Mouse (Mus musculus) urinary bladder, postnatal 14 days (tissue): ENCODE measurements around the gene D430042O09Rik.

ENCODE experiments used
- DNase-seq: peaks from one replicate; pipeline ENCODE4 v3.0.0; 2021; ENCODE audit warnings: low spot score

The D430042O09Rik gene

GRCm38 (mm10) chr7:125740521-125740920 lies 32.8 kb downstream of the D430042O09Rik start:
- DNase-seq = no peak

GRCm38 (mm10) chr7:125741271-125741703 lies 33.6 kb downstream of the D430042O09Rik start:
- DNase-seq = no peak

GRCm38 (mm10) chr7:125744774-125745173 lies 37.1 kb downstream of the D430042O09Rik start:
- no peak for DNase-seq

GRCm38 (mm10) chr7:125746621-125747315 lies 39.1 kb downstream of the D430042O09Rik start:
- DNase-seq = no peak

GRCm38 (mm10) chr7:125747316-125747690 lies 39.6 kb downstream of the D430042O09Rik start:
- DNase-seq = no peak

GRCm38 (mm10) chr7:125748186-125748585 lies 40.5 kb downstream of the D430042O09Rik start:
- DNase-seq = no peak

GRCm38 (mm10) chr7:125752699-125753325 lies 45.1 kb downstream of the D430042O09Rik start:
- no peak for DNase-seq

- no peak for DNase-seq
Observed at GRCm38 (mm10) chr7:125753326-125753715, 45.6 kb downstream of the D430042O09Rik start.

GRCm38 (mm10) chr7:125756806-125757205 lies 49.1 kb downstream of the D430042O09Rik start:
- no peak for DNase-seq

- no peak for DNase-seq
Observed at GRCm38 (mm10) chr7:125757896-125758623, 50.4 kb downstream of the D430042O09Rik start.

- DNase-seq = no peak
Observed at GRCm38 (mm10) chr7:125762289-125762688, 54.6 kb downstream of the D430042O09Rik start.

- no peak for DNase-seq
Observed at GRCm38 (mm10) chr7:125762883-125763830, 55.5 kb downstream of the D430042O09Rik start.

- DNase-seq = no peak
Observed at GRCm38 (mm10) chr7:125764373-125764772, 56.7 kb downstream of the D430042O09Rik start.

- peak; percentile 29 for DNase-seq
Observed at GRCm38 (mm10) chr7:125766976-125767831, 59.5 kb downstream of the D430042O09Rik start.

GRCm38 (mm10) chr7:125772961-125773571 lies 65.4 kb downstream of the D430042O09Rik start:
- DNase-seq = no peak

GRCm38 (mm10) chr7:125783206-125783605 lies 75.5 kb downstream of the D430042O09Rik start:
- DNase-seq = no peak

GRCm38 (mm10) chr7:125786105-125786504 lies 78.4 kb downstream of the D430042O09Rik start:
- DNase-seq = no peak

- DNase-seq = no peak
Observed at GRCm38 (mm10) chr7:125787046-125787445, 79.4 kb downstream of the D430042O09Rik start.

- no peak for DNase-seq
Observed at GRCm38 (mm10) chr7:125790039-125790438, 82.4 kb downstream of the D430042O09Rik start.

GRCm38 (mm10) chr7:125806571-125806970 lies 98.9 kb downstream of the D430042O09Rik start:
- no peak for DNase-seq
